Mouse (Mus musculus) thymus, postnatal 10 days (tissue): ENCODE results near the gene Syt16.

Experiments used
- DNase-seq, 2 experiments: peaks; one replicate each; pipeline ENCODE4 v3.0.0; 2021; ENCODE audit warnings: low spot score in 2 of 2

The Syt16 gene

DNA sequence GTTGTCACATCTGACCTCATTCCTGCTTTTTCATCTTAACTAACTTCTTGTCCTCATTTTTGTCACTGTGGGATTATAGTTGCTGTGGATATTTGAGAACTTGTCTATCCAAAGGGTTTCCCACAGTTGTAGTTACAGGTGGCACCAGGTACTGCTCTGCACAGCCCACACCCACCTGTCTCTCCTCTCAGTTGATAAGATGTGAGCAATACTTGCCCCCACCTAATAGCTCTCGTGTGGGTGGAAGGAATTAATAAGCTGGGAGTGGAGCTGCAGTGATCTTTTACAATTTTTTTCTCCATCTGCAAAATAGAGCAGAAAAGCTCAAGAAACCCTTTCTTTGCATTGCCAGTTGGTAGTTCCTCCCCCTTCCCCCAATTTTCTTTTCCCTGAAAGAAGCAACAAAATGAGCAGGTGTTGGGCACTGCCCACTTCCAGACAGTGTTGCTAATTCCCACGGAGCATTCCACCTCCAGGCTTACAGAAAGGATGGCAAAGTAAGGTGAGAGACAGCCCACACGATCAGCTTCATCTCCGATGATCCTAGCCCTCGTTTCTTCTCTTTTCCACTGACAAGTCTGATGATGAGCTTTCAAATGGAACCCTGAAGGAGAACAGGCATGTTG is 218.8 kb downstream of the Syt16 start:
- no peak for DNase-seq

DNA sequence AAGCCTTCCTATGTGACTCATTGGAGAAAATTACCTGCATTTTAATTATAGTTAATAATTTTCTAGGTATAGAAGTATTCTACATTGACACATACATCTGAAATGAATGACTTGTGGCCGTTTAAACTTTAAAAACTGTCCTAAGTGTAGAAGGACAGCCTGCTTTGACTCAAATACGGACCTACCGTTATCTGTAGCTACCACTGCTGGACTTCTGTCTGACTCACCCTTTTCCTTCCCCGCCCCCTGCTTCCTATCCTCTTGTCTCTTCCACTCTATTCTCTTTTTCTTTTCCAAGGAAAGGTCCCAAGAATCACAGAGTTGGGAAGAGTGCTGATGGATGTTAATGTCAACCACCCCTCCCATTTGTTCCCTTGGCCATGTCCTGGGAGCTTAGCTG is 222.4 kb downstream of the Syt16 start:
- no peak for DNase-seq

DNA sequence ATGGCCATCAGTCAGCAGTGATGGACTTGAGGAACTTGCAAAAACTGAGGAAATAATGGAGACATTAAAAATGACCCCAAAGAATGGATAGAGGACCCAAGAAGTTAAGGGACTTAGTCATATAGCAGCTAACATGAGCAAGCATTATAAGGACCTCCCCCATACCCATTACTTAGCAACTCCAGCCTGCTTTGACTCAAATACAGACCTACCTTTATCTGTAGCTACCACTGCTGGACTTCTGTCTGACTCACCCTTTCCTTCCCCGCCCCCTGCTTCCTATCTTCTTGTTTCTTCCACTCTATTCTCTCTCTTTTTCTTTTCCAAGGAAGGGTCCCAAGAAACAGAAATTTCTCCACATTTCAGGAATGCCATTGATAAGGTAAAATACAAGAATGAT is 223.2 kb downstream of the Syt16 start:
- no peak for DNase-seq

DNA sequence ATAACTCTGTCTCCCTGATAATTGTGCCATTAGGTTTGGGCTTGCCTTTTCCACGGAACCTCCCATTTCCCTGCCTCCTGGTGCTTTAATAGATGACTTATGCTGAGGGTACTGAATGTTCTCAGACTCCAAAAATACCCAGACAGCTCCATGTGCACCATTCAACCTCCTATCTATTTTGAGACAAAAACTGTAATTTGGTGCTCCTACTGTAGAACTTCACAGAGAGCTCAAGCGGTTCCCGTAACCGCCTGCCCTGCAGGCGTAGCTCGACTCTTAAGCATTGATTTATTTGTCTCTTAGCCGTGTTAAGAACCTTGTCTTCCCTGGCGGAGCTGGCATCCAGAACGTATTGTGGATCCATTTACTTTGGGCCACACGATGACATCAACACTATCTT is 233.3 kb downstream of the Syt16 start:
- no peak for DNase-seq

DNA sequence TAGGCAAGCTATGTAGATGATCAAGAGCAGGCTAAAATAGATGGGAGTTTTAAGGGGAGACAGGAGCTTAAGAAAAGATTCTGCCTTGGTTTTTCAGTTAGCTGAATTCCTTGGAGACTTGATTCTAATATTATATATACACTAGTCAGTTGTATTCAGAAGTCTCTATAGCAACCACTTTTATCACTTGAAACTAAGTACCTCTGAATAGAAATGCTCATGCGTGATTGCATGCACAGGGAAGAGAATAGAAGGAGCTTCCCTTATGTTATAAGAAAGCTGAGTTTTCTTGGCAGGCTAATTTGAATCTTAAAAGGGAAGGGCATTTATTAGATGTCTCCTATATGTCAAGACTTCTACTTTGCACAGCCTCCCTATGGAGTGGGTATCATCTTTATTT is 235.4 kb downstream of the Syt16 start:
- no peak for DNase-seq

DNA sequence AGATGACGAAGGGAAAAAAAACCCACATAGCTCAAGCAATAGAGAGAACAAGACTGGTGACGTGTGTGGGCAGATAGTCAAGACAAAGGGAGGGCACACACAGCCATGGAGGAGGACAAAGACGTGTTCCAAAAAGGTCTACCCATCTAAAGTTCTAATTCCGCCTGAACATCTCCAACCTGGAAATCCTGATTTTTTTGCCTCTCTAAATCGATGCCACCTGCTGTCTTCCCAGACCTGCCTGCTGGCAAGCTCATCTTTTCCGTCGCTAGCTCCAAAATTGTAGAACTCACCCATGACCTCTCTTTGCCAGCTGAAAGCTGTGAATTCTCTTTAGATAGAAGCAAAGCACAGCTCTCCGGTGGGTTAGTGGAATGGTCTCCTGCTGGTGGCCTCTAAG is 238.7 kb downstream of the Syt16 start:
- no peak for DNase-seq

DNA sequence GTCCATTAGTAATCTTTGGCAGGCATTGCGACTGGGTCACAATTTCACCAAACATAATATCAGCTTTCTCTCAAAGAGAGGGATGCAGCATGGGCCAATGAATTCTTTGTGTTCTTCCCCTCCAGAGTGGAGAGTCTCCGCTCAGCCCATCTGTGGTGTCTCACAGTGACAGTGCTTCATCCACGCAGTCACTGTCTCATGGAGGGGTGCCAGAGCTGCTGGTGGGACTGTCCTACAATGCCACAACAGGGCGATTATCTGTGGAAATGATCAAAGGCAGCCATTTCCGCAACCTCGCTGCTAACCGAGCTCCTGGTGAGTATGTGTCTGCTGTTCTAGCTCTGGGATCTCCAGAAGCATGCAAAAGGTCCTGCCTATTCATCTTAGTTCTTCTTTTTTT is 240.6 kb downstream of the Syt16 start:
- DNase-seq, result no peak

DNA sequence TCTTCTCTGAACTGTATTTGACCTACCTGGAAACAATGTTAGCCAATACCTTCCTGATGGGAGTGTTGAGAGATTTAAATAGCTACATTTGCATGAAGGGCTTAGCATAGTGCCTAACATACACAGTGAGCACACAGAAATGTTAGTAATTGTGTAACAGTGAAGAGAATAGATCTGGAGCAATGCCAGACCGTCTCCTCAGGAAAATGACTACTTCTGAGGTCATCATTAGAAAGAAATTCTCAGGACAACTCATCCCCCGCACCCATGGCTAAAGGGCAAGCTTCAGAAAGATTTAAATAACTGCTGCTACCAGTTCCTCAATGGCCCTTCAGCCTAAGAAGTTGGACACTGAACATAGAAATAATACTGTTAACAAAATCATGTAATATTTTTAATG is 241.3 kb downstream of the Syt16 start:
- DNase-seq, result no peak

DNA sequence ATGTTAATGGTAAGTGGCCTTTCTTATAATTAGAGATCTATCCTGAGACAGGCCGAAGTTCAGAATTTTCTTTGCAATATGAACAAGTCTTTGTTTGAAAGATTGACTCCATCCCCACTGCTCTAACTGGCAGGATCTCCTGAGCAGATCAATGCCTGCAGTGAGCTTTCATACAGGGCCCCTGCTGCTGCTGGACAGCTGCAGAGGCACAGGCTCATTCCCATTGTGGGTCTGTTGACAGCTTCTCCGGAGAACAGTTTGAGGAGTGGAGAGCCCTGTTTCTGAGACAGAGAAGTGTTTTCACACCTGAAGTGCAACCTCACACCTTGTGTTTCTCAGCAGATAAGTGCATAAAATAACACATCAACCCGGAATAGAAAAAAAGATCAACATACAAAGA is 267.4 kb downstream of the Syt16 start:
- no peak for DNase-seq

DNA sequence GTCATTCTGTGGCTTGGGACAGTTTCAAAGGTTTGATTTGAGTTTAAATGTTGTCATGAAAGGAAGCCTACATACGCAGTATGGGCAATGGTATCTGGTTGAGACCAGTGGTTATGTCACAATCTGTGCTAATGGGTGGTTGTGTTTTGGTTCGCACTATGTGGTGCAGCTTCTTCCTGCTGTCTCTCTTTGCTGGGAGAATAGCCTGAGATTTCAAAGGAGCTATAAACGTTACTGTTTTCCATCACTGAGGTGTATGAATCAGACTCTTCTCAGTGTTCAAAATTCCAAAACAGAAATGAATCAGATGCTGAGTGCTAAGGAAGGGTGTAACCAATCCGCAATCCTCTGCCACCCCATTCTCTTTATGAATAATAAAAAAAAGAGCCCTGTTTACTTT is 269.6 kb downstream of the Syt16 start:
- DNase-seq, result no peak

DNA sequence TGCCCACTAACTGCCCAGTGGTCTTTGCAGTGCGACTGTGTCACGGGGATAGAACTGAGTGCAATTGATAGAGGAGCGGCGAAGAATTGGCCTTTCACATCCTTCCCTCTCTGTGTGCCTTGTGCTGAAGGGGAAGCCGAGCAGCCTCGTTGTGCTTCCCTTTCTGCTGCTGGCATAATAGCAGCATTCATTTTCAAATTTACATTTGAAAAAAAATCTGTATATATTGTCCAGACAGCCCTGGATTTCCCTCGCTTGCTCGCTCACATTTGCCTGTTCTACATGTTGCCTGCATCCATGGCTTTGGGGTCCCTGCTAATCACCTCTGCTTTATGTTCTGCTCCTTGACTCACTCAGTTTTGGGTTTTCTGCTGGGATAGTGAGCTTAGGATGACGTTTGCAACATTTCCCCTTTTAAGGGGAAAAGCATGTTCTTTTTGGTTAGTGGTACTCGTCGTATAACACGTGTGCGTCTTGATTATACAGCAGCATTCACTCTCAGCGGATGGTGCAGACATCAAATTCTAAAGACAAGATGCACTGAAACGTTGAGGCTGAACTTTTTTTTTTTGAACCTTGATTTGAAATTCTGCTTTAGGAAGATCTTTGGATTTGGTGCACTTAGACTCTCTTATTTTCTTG is 271.3 kb downstream of the Syt16 start:
- DNase-seq, result no peak

DNA sequence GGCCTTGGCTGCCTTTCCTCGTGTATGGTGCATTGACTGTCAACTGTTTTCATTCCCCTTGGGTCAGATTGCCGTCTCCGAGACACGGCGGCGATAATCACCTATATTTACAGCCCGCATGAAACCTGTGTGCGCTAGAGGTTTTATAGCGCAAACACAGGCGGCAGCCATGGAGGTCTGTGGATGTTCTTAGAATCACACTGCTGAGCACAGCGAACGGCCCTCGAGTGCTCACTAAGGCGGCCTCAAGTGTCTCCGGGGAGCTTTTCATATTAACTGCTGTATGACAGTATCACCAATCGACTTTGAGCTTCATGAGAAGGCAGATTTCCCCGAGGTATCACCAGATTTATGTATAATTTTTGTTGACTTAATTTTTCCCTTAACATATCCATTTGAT is 275.1 kb downstream of the Syt16 start:
- no peak for DNase-seq

DNA sequence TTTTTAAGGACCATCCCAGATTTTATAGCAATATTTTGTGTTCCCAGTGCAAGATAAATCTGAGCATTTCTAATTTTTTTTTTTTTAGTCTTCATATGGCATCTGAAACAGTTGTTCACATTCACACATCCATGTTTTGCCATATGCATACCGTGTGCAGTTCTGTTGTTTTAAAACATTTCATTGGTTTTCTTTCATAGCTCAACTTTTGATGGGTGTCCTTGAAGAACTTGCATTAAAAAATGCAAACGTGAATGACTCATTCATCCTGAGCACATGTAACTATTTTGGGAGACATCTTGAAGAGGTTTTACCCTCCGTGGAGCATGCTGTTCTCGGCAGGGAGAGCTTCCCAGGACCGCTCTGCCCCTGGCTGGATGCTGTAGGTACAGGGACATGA is 279.8 kb downstream of the Syt16 start:
- no peak for DNase-seq

DNA sequence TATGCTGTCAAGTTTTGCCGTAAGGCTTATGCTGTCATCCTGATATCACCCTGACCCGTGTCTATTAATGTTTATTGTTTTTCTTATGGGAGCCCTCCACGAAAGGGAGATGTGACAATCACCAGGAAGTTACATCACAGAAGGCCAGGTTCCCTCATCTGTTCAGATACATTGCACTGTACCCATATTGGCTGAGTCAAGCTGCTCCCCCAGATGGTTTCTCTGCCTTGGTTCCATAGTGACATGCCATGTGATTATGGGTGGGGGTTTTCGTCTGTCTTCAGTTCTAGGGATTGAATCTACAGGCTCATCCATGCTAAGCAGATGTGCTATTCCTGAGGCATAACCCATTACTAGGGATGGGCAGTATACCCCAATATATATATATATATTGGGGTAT is 283.9 kb downstream of the Syt16 start:
- DNase-seq, result no peak

DNA sequence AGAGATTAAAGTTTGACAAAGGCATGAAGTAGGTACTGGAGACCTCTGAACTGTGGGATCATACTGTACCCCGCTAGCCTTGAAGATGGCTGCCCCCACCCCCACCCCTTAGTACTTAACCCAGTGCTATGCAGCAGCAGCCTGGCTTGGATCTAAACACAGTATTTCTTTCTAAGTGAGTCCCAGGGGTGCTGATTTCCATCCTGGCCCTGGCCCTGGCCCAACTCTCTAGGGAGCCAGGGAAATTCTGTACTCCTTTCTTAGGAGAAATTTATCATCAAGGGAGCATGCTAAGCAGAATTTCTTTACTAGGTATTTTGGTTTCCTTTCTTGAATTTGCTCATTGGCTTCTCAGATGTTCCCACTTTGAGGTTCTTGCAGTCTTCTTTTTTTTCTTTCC is 285.4 kb downstream of the Syt16 start:
- DNase-seq, result no peak

DNA sequence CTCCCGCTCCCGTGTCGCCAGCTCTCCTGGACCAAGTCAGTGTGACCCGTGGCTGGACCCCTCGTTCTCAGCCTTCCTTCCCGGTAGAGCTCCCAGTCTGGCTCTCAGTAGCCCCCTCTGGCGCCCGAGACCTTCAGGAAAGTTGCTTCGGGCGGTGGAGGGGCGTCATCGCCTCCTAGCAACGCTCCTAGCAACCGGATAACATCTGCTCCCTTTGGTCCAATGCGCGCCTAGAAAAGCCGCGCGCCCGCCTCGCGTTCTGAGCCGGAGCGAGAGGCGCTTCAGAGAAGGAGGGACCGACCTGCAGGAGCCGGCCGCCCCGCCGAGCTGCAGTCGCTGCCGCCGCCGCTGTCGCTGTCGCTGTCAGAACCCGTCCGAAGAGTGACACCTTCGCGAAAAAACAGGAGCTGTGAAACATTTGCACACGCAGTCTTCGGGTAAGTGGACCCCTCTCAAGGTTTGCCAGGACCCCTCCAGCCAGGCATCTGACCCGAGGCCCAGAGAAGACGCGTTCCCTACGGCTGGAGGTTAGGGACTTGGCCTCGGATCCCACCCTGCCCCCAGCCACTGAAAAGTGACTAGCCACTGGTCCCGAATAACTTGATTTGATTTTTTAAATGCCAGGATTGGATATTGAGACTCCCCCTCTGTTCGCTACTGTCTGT is 286.7 kb downstream of the Syt16 start:
- DNase-seq, result peak; percentile 18 to 27

DNA sequence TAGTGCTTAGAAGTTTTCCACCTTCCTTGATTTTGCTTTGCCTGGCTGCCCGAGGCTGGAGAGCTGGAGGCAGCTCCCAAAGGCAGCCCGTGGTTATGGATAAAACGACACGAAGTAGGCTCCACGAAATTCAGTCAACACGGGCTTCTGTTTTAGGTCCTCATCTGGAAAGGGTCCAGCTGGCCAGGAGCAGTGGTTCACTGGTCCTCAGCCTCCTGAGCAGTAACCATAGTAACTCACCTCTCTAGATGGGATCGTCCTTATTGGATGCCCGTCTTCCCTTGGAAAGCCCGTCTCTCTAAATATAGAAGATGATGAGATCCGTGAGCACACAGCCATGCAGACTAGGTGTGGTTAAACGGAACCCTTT is 287.2 kb downstream of the Syt16 start:
- no peak for DNase-seq

DNA sequence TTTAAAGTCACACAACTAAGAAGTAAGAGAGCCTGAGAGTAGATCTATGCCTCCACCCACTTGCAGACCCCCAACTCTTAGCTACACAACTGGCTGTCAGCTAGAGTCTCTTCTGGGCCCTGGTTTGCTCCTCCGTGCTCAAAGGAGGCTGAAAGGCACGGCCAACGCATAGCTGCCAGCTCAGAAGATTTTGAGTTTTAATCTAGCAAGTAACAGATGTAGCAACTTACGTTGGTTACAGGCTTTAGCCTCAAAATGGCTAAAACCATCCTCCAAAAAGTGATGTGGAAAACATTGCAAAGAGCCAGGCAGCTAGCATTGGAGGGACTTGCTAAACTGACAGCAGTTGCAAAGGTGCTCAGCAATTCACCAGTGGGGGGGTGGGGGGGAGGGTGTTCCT is 293.5 kb downstream of the Syt16 start:
- DNase-seq, result no peak

DNA sequence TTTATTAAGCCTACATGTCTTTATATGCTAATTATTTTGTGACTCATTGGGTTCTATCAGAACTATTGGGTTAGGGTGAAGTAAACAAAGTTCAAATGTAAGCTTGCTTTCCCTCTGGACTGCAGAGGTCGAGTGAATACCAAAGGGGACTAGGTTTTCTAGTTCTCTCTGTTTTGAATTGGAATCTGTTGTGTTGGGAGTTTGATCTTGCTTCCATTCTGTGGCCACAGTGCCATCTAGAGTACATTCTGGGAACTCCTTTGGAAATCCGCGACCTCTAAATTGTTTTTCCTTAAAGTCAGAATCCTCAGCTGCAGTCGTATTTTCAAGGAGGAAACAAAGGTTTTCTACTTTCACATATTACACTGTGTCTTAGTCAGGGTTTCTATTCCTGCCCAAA is 296.2 kb downstream of the Syt16 start:
- no peak for DNase-seq

DNA sequence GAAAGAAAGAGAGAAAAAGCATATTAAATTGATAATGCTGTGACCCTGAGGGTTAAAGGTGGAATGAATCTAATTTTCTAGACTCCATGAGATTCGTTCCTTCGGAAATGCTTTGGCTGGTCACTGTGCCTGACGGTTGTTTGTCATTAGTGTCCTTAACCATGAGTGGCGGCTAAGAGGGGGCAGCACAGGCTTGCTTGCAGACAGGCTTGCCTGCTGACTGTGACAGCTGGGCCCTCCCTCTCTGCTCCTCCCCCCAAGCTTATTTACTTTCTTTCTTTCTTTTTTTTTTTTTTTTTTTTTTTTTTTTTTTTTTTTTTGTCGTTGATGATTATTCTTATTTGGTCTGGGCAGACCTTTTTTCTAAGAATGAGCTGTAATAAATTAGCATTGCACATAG is 298.9 kb downstream of the Syt16 start:
- no peak for DNase-seq

DNA sequence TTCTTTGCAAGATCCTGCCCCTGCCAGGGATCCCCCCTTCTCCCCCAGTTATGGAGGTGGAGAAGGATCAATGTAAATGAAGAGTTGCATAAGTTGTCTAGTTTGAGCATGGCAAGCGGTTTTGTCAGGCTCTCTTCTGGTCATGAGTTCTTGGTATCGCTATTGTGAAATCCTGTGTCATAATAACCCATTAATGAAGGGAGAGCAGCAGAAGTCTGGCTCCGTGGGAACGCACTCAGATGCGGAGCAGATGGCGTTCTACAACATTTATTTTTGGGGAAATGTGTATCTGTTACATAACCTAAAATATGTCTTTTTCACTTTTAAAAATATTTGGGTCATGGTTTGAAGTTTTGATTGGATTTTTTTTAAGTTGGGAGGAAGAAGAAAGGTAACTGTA is 304.1 kb downstream of the Syt16 start:
- DNase-seq, result no peak

DNA sequence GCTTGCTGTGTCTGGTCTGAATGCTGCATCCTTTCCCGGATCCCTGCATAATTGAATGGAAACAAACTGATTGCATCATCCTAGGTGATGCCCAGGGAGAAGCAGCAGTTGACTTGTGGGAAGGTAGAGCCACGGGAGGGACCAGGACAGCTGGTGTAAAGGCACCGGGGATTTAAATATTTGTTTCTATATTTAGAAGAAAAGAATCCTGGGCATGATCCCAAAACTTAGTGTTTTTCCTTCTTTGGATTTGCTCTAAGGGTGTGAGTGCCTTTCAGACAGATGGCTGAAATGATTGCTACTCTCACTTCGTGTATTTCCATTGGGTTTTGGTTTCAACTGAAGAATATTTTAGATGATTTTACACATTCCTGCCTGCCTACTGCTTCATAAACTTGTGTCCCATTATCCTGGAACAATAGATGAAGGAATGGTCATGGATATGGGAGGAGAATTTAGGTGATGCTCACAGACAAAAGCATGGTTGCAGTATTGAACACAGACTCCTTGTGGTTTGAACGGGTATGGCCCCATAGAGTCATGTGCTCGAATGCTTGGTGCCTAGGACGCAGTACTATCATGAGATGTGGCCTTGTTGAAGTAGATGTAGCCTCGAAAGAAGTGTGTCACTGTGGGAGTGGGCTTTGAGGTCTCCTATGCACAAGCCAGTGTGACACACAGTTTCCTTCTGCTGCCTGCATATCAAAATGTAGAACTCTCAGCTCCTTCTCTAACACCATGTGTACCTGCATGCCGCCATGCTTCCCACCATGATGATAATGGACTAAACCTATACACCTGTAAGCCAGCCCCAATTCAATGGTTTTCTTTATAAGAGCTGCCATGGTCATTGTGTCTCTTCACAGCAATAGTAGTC is 306.2 kb downstream of the Syt16 start:
- no peak for DNase-seq

DNA sequence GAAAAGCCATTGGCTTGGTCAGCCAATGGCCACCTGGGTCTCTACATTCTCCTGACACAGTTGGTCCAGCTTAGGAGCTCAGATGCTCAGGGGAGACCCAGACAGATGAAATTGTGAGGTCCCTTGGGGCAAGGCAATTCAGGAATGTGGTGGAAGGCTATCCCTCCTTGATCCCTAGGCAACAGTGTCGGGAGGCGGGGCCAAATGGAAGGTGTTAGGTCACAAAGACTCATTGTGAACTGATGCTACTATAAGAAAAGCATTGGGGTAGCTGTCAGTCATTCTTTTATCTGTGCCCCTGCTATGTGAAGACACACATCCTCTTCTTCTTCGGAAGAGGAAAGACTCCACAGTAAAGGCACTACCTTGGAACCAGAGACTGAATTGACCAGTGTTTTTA is 315.1 kb downstream of the Syt16 start:
- DNase-seq, result no peak
